Mouse (Mus musculus) heart, postnatal 0 days (tissue): ENCODE data around the gene Mvp.

Experiments
- CTCF ChIP-seq: IDR thresholded peaks from 2 replicates; pipeline ENCODE4 v1.5.1; 2016; ENCODE audit warnings: antibody characterized with exemption, control low read depth, low read depth
- EP300 ChIP-seq: IDR thresholded peaks from 2 replicates; pipeline ENCODE4 v1.6.1; 2016; ENCODE audit warnings: antibody characterized with exemption, low read depth

DNA sequence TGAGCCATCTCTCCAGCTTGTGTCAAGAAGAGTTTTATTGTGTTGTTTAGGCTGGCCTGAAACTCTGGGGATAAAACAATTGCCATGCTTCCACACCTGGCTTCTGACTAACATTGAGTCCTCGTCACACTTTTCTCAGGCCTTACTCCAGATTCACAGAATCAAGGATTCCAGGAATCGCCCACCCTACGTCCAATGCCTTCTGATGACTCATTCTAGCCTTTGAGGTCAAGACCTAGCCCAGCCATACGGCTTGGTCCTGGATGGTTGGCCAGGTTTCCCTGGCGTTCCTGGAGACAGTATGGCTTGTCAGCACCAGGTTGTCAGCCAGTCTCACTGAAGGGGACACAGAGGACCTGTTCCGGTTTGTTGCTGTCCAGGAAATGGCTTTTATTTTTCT, 2.0 kb downstream of the Mvp start:
- no peak for TF ChIP-seq CTCF
- no peak for TF ChIP-seq EP300
